Mouse (Mus musculus): ENCODE measurements around the gene Mcm3. TPM values are rescaled to one million over a fixed set of nuclear protein-coding genes. Genes with fewer than 3 reads are reported as not detected.

Mcm3 gene
- polyA plus RNA-seq, 1 experiment from 2014 or later: 31.2 TPM

DNA sequence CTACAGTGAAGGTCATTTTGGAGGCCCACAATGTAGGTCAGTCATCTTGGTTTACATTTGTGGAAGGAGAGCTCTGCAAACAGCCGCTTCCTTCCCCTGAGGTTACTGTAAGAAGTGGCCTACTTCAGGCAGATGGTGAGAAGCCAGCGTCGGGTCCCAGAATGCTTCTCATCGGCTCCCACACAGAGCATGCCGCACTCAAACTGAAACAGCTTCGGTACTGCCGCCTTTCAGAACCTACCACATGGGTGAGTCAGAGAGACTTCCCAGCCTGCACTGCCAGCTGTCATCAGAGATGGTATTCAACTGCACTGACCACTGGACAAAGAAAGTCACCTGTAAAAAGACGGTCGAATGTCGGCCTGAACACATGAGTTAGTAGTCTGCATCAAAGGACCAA is 60.3 kb downstream of the Mcm3 start:
- Histone ChIP-seq H3K27ac (replicated peaks) (no peak overlapping the region), H3K36me3 (ENCODE audit: control insufficient read depth, insufficient read depth, low read length) (no peaks in the 10 kb centered on the region), H3K4me2 (replicated peaks; ENCODE audit: low read depth) (no peak overlapping the region), H3K9me3 (ENCODE audit: control insufficient read depth, low read length) (no peaks in the 10 kb centered on the region), H3K4me3 (ENCODE audit: low read depth, low read length) (no peak overlapping the region), H3K27me3 (ENCODE audit: control insufficient read depth, insufficient read depth, low read length) (no peaks in the 10 kb centered on the region), H3K4me1 (replicated peaks; ENCODE audit: control insufficient read depth, insufficient read depth) (no peaks in the 10 kb centered on the region), H3K9ac (ENCODE audit: low read length) (no peak overlapping the region)
- ATAC-seq (ENCODE audit: low FRiP score, low TSS enrichment): no peak
- no peak for TF ChIP-seq EP300 (optimal IDR thresholded peaks at IDR 0.05)
- no peak for TF ChIP-seq CTCF (IDR thresholded peaks at IDR 0.05; ENCODE audit: low read depth)
- DNase-seq (ENCODE audit: low spot score): no peak
- WGBS: 77% methylated on average over 10 of the region's 10 CpGs

DNA sequence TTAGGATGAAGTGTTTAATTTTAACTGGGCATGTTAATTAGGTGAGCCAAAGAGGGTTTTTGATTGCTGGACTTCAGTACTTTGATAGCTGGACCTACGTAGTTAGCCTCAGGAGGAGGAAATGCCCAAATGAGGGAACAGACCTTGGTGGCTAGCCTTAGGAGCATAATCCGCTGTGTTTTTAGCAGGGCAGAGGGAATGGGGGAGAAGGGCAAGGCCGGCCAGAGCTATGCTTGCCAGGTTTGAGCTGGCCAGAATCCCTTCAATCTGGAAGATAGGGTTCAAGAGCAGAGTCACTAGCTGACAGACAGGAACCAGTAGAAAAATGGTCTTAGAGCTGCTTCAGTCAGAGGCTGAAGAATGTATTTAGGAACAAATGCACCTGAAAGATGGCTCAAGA is 62.5 kb downstream of the Mcm3 start:
- Histone ChIP-seq H3K27me3 (ENCODE audit: control insufficient read depth, insufficient read depth, low read length) (no peaks in the 10 kb centered on the region), H3K27ac (replicated peaks) (no peak overlapping the region), H3K9me3 (ENCODE audit: control insufficient read depth, low read length) (no peaks in the 10 kb centered on the region), H3K4me2 (replicated peaks; ENCODE audit: low read depth) (no peak overlapping the region), H3K4me1 (replicated peaks; ENCODE audit: control insufficient read depth, insufficient read depth) (no peaks in the 10 kb centered on the region), H3K4me3 (ENCODE audit: low read depth, low read length) (no peak overlapping the region), H3K9ac (ENCODE audit: low read length) (no peak overlapping the region), H3K36me3 (ENCODE audit: control insufficient read depth, insufficient read depth, low read length) (no peaks in the 10 kb centered on the region)
- TF ChIP-seq CTCF (IDR thresholded peaks at IDR 0.05; ENCODE audit: low read depth): no peak
- TF ChIP-seq EP300 (optimal IDR thresholded peaks at IDR 0.05): no peak
- DNase-seq (ENCODE audit: low spot score) (no peak), ATAC-seq (ENCODE audit: low FRiP score, low TSS enrichment) (no peak)
- WGBS: 82% methylated on average over 3 of the region's 3 CpGs

DNA sequence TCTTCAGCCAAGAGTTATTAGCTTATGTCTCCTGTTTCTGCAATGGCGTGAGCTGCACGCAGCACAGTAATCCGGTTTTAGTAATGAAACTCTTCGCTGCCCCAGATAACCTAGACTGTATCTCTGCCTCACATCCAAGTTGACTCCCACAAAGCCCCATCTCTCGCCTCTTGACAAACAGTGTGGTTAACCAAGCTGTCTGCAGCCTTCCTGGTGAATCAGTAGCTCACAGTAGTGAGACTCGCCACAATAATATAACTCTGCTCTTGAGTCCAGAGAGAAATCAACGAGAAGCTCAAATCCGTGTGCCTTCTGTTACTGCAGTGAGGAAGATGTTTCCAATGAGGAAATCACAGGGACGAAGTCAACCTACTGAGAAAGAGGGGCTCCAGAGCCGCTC is 65.7 kb downstream of the Mcm3 start:
- no peak overlapping the region for H3K9ac ChIP-seq (ENCODE audit: low read length)
- no peak overlapping the region for H3K4me3 ChIP-seq (ENCODE audit: low read depth, low read length)
- no peak for TF ChIP-seq CTCF (IDR thresholded peaks at IDR 0.05; ENCODE audit: low read depth)
- no peak for TF ChIP-seq EP300 (optimal IDR thresholded peaks at IDR 0.05)
- H3K27ac ChIP-seq (replicated peaks): no peak overlapping the region
- no peak overlapping the region for H3K4me2 ChIP-seq (replicated peaks; ENCODE audit: low read depth)
- DNase-seq (ENCODE audit: low spot score) (no peak), ATAC-seq (ENCODE audit: low FRiP score, low TSS enrichment) (no peak)
- no peaks in the 10 kb centered on the region for H3K36me3 ChIP-seq (ENCODE audit: control insufficient read depth, insufficient read depth, low read length)
- H3K27me3 ChIP-seq (ENCODE audit: control insufficient read depth, insufficient read depth, low read length): no peaks in the 10 kb centered on the region
- no peaks in the 10 kb centered on the region for H3K4me1 ChIP-seq (replicated peaks; ENCODE audit: control insufficient read depth, insufficient read depth)
- H3K9me3 ChIP-seq (ENCODE audit: control insufficient read depth, low read length): no peaks in the 10 kb centered on the region
- WGBS: 73% methylated on average over 10 of the region's 10 CpGs

Other genes with a start within 250 kb of the Mcm3 start
- 0.39 and 0.57 TPM in 2 replicates for gene Pkhd1, start 202.2 kb downstream of the Mcm3 start, polyA plus RNA-seq (2015; fragmentation: Nextera tagmentation; extraction: Ambion mirVana)
- gene Il17a, start 89.4 kb downstream of the Mcm3 start, polyA plus RNA-seq (2015; fragmentation: Nextera tagmentation; extraction: Ambion mirVana): not detected in 2 replicates
- 0.15 TPM in 1 of 2 replicates, not detected in the other for gene Il17f, start 29.7 kb downstream of the Mcm3 start, polyA plus RNA-seq (2015; fragmentation: Nextera tagmentation; extraction: Ambion mirVana)
- gene Paqr8, start 70.3 kb upstream of the Mcm3 start, polyA plus RNA-seq (2015; fragmentation: Nextera tagmentation; extraction: Ambion mirVana): 10.5 and 12.1 TPM in 2 replicates
- gene Efhc1, start 131.3 kb upstream of the Mcm3 start, polyA plus RNA-seq (2015; fragmentation: Nextera tagmentation; extraction: Ambion mirVana): 1.5 and 1.7 TPM in 2 replicates

Data from stomach, postnatal 0 days (tissue).